Mouse (Mus musculus) adrenal gland, postnatal 25 days (tissue): ENCODE data around the gene Cldnd2. TPM values are rescaled to one million over a fixed set of nuclear protein-coding genes. Genes with fewer than 3 reads are reported as not detected.

Experiments
- DNase-seq: peaks from one replicate; pipeline ENCODE4 v3.0.0; 2021; ENCODE audit warnings: mixed read lengths
- total RNA-seq: library from RNA; stranded (reverse); gene quantifications from 2 replicates; pipeline ENCODE4 v1.2.3, GENCODE M21; 2021

The Cldnd2 gene
- total RNA-seq, 1 experiment from 2014 or later, result not detected

GRCm38 (mm10) chr7:43447801-43448200, 7.2 kb downstream of the Cldnd2 start:
- DNase-seq, result no peak

- DNase-seq, result no peak
These were observed 7.7 kb downstream of the Cldnd2 start for GRCm38 (mm10) chr7:43448246-43448645.

GRCm38 (mm10) chr7:43449811-43450210, 9.2 kb downstream of the Cldnd2 start:
- no peak for DNase-seq

- DNase-seq, result no peak
These were observed 11.1 kb downstream of the Cldnd2 start for GRCm38 (mm10) chr7:43451726-43452125.

- peak; percentile 43 for DNase-seq
These were observed 12.0 kb downstream of the Cldnd2 start for GRCm38 (mm10) chr7:43452609-43453008.

- no peak for DNase-seq
These were observed 13.2 kb downstream of the Cldnd2 start for GRCm38 (mm10) chr7:43453599-43454355.

GRCm38 (mm10) chr7:43454371-43454770, 13.8 kb downstream of the Cldnd2 start:
- DNase-seq, result no peak

- no peak for DNase-seq
These were observed 22.3 kb downstream of the Cldnd2 start, which contains the start of gene Vsig10l for GRCm38 (mm10) chr7:43462851-43463250. TSS of gene Vsig10l (plus strand) at chr7:43463151.

- DNase-seq, result no peak
These were observed 23.4 kb downstream of the Cldnd2 start for GRCm38 (mm10) chr7:43463976-43464375.

- no peak for DNase-seq
These were observed 24.3 kb downstream of the Cldnd2 start for GRCm38 (mm10) chr7:43464864-43465343.

- peak; percentile 86 for DNase-seq
These were observed 24.9 kb downstream of the Cldnd2 start for GRCm38 (mm10) chr7:43465344-43466098.

GRCm38 (mm10) chr7:43466099-43466694, 25.6 kb downstream of the Cldnd2 start:
- peak; percentile 87 for DNase-seq

GRCm38 (mm10) chr7:43470373-43470772, 29.8 kb downstream of the Cldnd2 start:
- no peak for DNase-seq

GRCm38 (mm10) chr7:43475706-43476105, 35.1 kb downstream of the Cldnd2 start:
- DNase-seq, result no peak

GRCm38 (mm10) chr7:43476376-43476775, 35.8 kb downstream of the Cldnd2 start:
- DNase-seq, result no peak

- DNase-seq, result no peak
These were observed 40.6 kb downstream of the Cldnd2 start for GRCm38 (mm10) chr7:43481191-43481590.

GRCm38 (mm10) chr7:43482090-43482716, 41.6 kb downstream of the Cldnd2 start:
- peak; percentile 35 for DNase-seq

- DNase-seq, result peak; percentile 31
These were observed 42.7 kb downstream of the Cldnd2 start for GRCm38 (mm10) chr7:43483236-43483635.

GRCm38 (mm10) chr7:43488646-43489045, 48.1 kb downstream of the Cldnd2 start:
- DNase-seq, result no peak

GRCm38 (mm10) chr7:43489631-43490125, 49.1 kb downstream of the Cldnd2 start, which contains the start of gene Iglon5:
TSS of gene Iglon5 (minus strand) at chr7:43490075.
- DNase-seq, result no peak

GRCm38 (mm10) chr7:43490182-43490584, 49.6 kb downstream of the Cldnd2 start:
- DNase-seq, result peak; percentile 62

- no peak for DNase-seq
These were observed 50.3 kb downstream of the Cldnd2 start for GRCm38 (mm10) chr7:43490861-43491260.
